Mouse (Mus musculus): ENCODE measurements around the gene Hist3h2ba. TPM values are rescaled to one million over a fixed set of nuclear protein-coding genes. Genes with fewer than 3 reads are reported as not detected.

The Hist3h2ba gene
- polyA plus RNA-seq, 1 experiment from 2014 or later, result 154 TPM

GRCm38 (mm10) chr11:58983691-58984341 is 35.1 kb downstream of the Hist3h2ba start:
- no peak overlapping the region for H3K9ac ChIP-seq
- no peak overlapping the region for H3K4me3 ChIP-seq
- H3K27me3 ChIP-seq, result no peaks in the 10 kb centered on the region
- H3K9me3 ChIP-seq (replicated peaks), result no peaks in the 10 kb centered on the region
- ATAC-seq (ENCODE audit: low FRiP score), result no peak
- H3K4me2 ChIP-seq (replicated peaks), result no peak overlapping the region
- peaks cover 27% of the 10 kb centered on the region for H3K4me1 ChIP-seq
- no peak overlapping the region for H3K27ac ChIP-seq
- 91% methylated on average over 6 of the region's 6 CpGs for whole genome bisulfite sequencing
- H3K36me3 ChIP-seq, result peaks cover 65% of the 10 kb centered on the region

- 96% methylated on average over 7 of the region's 7 CpGs for WGBS
- H3K4me2 ChIP-seq (replicated peaks), result no peak overlapping the region
- H3K27ac ChIP-seq, result no peak overlapping the region
- no peaks in the 10 kb centered on the region for H3K27me3 ChIP-seq
- peaks cover 73% of the 10 kb centered on the region for H3K36me3 ChIP-seq
- H3K9me3 ChIP-seq (replicated peaks), result no peaks in the 10 kb centered on the region
- no peak overlapping the region for H3K9ac ChIP-seq
- H3K4me1 ChIP-seq, result peaks cover 19% of the 10 kb centered on the region
- ATAC-seq (ENCODE audit: low FRiP score), result no peak
- H3K4me3 ChIP-seq, result no peak overlapping the region
Measured at GRCm38 (mm10) chr11:58984657-58985056, 35.9 kb downstream of the Hist3h2ba start.

DNA sequence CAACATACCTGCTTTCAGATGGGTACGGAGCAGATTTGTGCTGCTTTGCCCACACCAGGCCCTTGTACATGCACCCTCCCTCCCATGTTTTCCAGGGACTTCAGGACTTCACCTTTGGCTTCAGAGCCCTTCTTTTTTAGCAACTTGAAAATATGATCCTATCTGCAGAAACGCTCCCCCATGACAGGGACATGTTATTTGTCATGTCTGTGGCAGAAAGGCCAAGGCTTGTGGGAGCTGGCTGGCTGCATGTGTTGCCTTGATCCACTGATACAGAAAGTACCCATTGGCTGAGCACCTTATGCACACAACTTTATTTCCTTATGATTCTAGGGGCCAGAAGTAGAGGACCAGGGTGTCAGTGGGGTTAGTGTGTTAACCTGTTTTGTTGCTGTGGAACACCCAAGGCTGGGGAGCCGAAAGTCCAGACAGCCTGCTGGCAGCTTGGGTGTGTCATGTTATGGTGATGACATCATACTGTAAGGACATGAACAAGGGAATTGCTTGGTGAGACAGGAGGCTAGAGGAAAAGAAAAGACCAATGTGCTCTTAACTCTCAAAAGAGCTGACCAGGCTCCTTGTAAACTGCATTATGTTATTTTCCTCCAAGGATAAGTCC is 36.7 kb downstream of the Hist3h2ba start:
- Histone ChIP-seq H3K4me3 (no peak overlapping the region), H3K9me3 (replicated peaks) (no peaks in the 10 kb centered on the region), H3K27ac (no peak overlapping the region), H3K4me1 (peaks cover 11% of the 10 kb centered on the region), H3K9ac (no peak overlapping the region), H3K36me3 (peaks cover 81% of the 10 kb centered on the region), H3K4me2 (replicated peaks) (no peak overlapping the region), H3K27me3 (no peaks in the 10 kb centered on the region)
- ATAC-seq (ENCODE audit: low FRiP score), result no peak
- 93% methylated on average over 3 of the region's 3 CpGs for WGBS

GRCm38 (mm10) chr11:58989166-58989565 is 40.4 kb downstream of the Hist3h2ba start:
- no peak overlapping the region for H3K4me3 ChIP-seq
- H3K36me3 ChIP-seq, result peaks cover 70% of the 10 kb centered on the region
- peaks cover 12% of the 10 kb centered on the region for H3K27me3 ChIP-seq
- H3K9ac ChIP-seq, result no peak overlapping the region
- no peak overlapping the region for H3K4me2 ChIP-seq (replicated peaks)
- no peak overlapping the region for H3K27ac ChIP-seq
- ATAC-seq (ENCODE audit: low FRiP score), result no peak
- no peaks in the 10 kb centered on the region for H3K9me3 ChIP-seq (replicated peaks)
- H3K4me1 ChIP-seq, result peaks cover 1% of the 10 kb centered on the region; the same call in 1 of the 2 replicates
- 95% methylated on average over 4 of the region's 4 CpGs for WGBS

DNA sequence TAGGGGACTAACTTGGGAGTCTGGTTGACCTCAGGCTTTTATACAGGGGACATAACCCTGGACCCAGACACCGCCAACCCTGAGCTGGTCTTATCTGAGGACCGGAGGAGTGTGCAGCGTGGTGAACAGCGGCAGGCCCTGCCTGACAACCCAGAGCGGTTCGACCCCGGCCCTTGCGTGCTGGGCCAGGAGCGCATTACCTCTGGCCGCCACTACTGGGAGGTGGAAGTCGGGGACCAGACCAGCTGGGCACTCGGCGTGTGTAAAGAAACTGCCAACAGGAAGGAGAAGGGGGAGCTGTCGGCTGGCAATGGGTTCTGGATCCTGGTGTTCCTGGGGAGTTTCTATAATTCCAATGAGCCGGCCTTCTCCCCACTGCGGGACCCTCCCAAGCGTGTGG is 41.4 kb downstream of the Hist3h2ba start:
- Histone ChIP-seq H3K4me3 (no peak overlapping the region), H3K9me3 (replicated peaks) (no peaks in the 10 kb centered on the region), H3K4me1 (peaks cover 7% of the 10 kb centered on the region; the same call in 1 of the 2 replicates), H3K27me3 (peaks cover 22% of the 10 kb centered on the region), H3K36me3 (peaks cover 61% of the 10 kb centered on the region), H3K9ac (no peak overlapping the region), H3K4me2 (replicated peaks) (no peak overlapping the region), H3K27ac (no peak overlapping the region)
- WGBS, result 89% methylated on average over 17 of the region's 17 CpGs
- no peak for ATAC-seq (ENCODE audit: low FRiP score)

- H3K4me2 ChIP-seq (replicated peaks), result no peak overlapping the region
- 87% methylated on average over 9 of the region's 9 CpGs for WGBS
- ATAC-seq (ENCODE audit: low FRiP score), result no peak
- no peak overlapping the region for H3K4me3 ChIP-seq
- H3K9ac ChIP-seq, result no peak overlapping the region
- H3K4me1 ChIP-seq, result peaks cover 7% of the 10 kb centered on the region; the same call in 1 of the 2 replicates
- peaks cover 55% of the 10 kb centered on the region for H3K36me3 ChIP-seq
- no peaks in the 10 kb centered on the region for H3K9me3 ChIP-seq (replicated peaks)
- peaks cover 28% of the 10 kb centered on the region for H3K27me3 ChIP-seq
- H3K27ac ChIP-seq, result no peak overlapping the region
Measured at GRCm38 (mm10) chr11:58990794-58991193, 42.1 kb downstream of the Hist3h2ba start.

GRCm38 (mm10) chr11:58991911-58992310 is 43.2 kb downstream of the Hist3h2ba start:
- Histone ChIP-seq H3K27me3 (peaks cover 37% of the 10 kb centered on the region), H3K27ac (no peak overlapping the region), H3K9me3 (replicated peaks) (no peaks in the 10 kb centered on the region), H3K4me3 (no peak overlapping the region), H3K9ac (no peak overlapping the region), H3K4me1 (peaks cover 7% of the 10 kb centered on the region; the same call in 1 of the 2 replicates), H3K36me3 (peaks cover 43% of the 10 kb centered on the region), H3K4me2 (replicated peaks) (no peak overlapping the region)
- no peak for ATAC-seq (ENCODE audit: low FRiP score)
- 84% methylated on average over 3 of the region's 3 CpGs for WGBS

DNA sequence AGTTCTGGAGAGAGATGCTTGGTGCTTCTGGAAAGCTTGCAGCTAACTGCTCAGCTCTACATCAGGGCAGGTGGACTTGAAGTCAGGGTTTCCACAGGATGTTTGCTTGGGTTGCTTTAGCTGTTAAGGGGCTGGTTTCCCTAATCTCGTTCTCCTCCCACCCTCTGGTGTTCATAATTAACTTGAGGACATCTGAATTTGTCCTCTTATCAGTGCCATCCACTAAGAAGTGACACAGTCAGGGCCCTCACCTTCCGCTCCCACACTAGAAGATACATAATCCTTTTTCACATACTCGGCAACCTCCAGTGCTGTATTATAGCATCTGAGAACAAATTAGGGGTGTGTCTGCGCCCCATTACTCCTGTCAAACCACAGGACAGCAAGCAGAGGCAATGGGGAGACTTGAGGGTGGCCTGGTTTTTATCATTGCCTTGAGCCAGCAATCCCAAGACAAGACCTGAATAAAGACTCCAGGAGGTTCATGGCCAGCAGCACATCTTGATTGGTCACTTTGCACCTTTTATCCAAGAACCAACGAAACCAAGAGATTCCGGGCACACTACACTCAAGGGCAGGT is 44.5 kb downstream of the Hist3h2ba start:
- Histone ChIP-seq H3K27ac (no peak overlapping the region), H3K4me3 (no peak overlapping the region), H3K9ac (no peak overlapping the region), H3K27me3 (peaks cover 43% of the 10 kb centered on the region), H3K4me1 (peaks cover 7% of the 10 kb centered on the region; the same call in 1 of the 2 replicates), H3K4me2 (replicated peaks) (no peak overlapping the region), H3K9me3 (replicated peaks) (no peaks in the 10 kb centered on the region), H3K36me3 (peaks cover 31% of the 10 kb centered on the region)
- ATAC-seq (ENCODE audit: low FRiP score), result no peak
- WGBS, result 87% methylated on average over 6 of the region's 6 CpGs

- Histone ChIP-seq H3K27ac (no peak overlapping the region), H3K9ac (peak overlapping the region; percentile 53), H3K4me1 (peaks cover 7% of the 10 kb centered on the region; the same call in 1 of the 2 replicates), H3K36me3 (peaks cover 19% of the 10 kb centered on the region), H3K9me3 (replicated peaks) (no peaks in the 10 kb centered on the region), H3K4me3 (peak overlapping the region; percentile 38), H3K4me2 (replicated peaks) (peak overlapping the region; percentile 69), H3K27me3 (peaks cover 43% of the 10 kb centered on the region)
- under 1% methylated on average over 28 of the region's 35 CpGs for WGBS
- peak; percentile 58; the same call in 1 of the 2 replicates for ATAC-seq (ENCODE audit: low FRiP score)
Measured at GRCm38 (mm10) chr11:58994337-58994826, 45.7 kb downstream of the Hist3h2ba start.

GRCm38 (mm10) chr11:58995061-58995806 is 46.5 kb downstream of the Hist3h2ba start:
- Histone ChIP-seq H3K9me3 (replicated peaks) (no peaks in the 10 kb centered on the region), H3K27ac (no peak overlapping the region), H3K4me3 (no peak overlapping the region), H3K4me1 (peaks cover 7% of the 10 kb centered on the region; the same call in 1 of the 2 replicates), H3K4me2 (replicated peaks) (0 out of 2 replicates have a peak overlapping the region, but pooled peaks have one; percentile 69), H3K27me3 (peaks cover 43% of the 10 kb centered on the region), H3K36me3 (peaks cover 11% of the 10 kb centered on the region), H3K9ac (no peak overlapping the region)
- ATAC-seq (ENCODE audit: low FRiP score), result no peak
- 77% methylated on average over 9 of the region's 9 CpGs for WGBS

GRCm38 (mm10) chr11:58995807-58996370 is 47.2 kb downstream of the Hist3h2ba start:
- 0 out of 2 replicates have a peak, but pooled peaks cover 5% of the 10 kb centered on the region for H3K36me3 ChIP-seq
- no peak overlapping the region for H3K27ac ChIP-seq
- 56% methylated on average over 12 of the region's 12 CpGs for WGBS
- H3K4me2 ChIP-seq (replicated peaks), result no peak overlapping the region
- H3K4me1 ChIP-seq, result peaks cover 7% of the 10 kb centered on the region; the same call in 1 of the 2 replicates
- ATAC-seq (ENCODE audit: low FRiP score), result no peak
- H3K9ac ChIP-seq, result no peak overlapping the region
- no peaks in the 10 kb centered on the region for H3K9me3 ChIP-seq (replicated peaks)
- no peak overlapping the region for H3K4me3 ChIP-seq
- peaks cover 43% of the 10 kb centered on the region for H3K27me3 ChIP-seq
